Mouse (Mus musculus): Measurements from ENCODE around the gene Olfr128.
"Not testable (repeated sequence)": the region's sequence is repeated elsewhere in the genome, so short reads cannot be mapped to it uniquely, and the experiment has no call there.

The Olfr128 gene

DNA sequence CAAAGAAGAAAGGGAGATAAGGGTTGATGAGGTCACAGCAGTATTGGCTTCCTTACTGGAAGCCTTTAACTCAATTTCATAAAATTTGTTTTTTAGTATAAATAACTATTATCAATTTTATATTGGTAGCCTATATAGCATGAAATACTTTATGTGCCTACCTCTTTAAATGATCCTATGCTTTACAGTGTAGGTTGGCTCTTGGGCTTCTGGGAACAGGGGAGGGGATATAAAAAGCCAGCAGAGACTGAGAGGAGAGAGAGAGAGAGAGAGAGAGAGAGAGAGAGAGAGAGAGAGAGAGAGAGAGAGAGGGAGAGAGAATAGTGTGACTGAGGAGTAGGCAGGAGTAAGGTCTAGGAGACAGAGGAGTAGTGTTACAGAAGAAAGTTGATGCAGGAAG is at the start of gene Olfr128:
TSS of gene Olfr128 (plus strand) at position 301 of the 400 bp plus-strand sequence.
- DNase-seq (ENCODE audit: low spot score), result no peak

DNA sequence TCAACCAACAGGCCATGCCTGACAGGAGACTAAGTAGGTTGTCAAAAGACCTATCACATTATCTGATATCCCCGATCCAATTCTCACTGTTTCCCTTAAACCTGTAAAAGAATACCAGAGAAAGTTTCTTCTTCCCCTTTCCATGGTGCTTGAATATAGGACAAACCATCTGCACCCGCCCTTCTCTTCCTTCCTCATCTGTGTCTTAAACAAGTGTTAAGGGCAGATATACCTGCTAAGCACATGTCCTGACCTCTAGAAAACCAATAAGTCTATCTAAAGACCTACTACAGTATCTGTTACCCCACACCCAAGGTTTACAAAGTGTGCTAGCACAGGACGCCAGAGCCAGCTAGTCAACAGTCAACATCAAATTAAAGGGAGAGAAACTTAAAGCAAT is 46.5 kb upstream of the Olfr128 start:
- DNase-seq (ENCODE audit: low spot score), result no peak

DNA sequence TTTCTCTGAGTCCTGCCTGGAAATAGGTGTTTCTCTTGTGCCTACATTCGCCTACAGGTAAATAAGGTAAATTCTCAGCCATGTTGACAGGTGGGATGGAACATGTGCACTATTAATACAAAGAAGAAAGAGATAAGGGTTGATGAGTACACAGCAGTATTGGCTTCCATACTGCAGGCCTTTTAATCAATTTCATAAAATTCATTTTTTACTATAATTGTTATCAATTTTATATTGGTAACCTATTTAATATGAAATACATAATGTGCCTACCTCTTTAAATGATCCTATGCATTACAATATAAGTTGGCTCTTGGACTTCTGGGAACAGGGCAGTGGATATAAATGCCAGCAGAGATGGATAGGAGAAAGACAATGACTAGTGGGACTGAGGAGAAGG is 20.2 kb upstream of the Olfr128 start, which contains the start of gene Olfr127:
TSS of gene Olfr127 (plus strand) at position 301 of the 400 bp plus-strand sequence.
- no peak for DNase-seq (ENCODE audit: low spot score)

DNA sequence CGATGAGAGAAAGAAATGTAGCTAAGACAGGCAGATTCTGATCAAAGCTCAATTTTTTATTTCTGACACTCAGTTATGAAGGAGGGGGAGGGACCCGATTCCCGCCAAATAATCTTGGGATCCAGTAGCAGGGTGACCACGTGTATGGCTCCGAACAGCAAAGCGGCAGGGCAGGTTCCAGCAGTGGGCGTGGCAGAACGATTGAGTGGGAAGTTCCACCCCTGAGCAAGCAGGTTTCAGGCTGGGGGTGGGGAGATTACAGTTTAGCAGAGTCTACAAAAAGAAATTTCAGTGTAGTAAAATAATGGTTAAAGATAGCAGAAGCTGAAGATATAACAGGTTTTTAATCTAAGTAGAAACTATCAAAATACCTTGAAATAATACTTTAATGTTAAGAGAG is 13.5 kb upstream of the Olfr128 start:
- DNase-seq (ENCODE audit: low spot score), result not testable (repeated sequence)

DNA sequence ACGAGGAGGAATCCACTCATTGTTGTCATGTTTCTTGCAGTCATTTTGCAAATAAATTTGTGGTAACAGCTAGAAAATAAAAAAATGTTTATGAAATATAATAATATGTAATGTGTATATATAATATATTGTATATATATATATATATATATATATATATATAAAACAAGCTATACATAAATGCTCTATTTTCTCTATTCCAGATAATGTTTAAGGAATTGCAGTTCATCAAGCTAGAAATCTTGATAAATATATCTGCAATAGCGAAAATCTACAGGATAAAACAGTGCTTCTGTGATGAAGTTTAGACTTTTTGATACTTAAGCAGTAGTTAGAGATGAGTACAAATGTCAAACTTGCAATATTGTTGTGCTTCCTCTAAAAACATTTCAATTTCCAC is 32.6 kb downstream of the Olfr128 start, which contains the start of gene Olfr761:
TSS of gene Olfr761 (minus strand) at position 101 of the 400 bp plus-strand sequence.
- no peak for DNase-seq (ENCODE audit: low spot score)

DNA sequence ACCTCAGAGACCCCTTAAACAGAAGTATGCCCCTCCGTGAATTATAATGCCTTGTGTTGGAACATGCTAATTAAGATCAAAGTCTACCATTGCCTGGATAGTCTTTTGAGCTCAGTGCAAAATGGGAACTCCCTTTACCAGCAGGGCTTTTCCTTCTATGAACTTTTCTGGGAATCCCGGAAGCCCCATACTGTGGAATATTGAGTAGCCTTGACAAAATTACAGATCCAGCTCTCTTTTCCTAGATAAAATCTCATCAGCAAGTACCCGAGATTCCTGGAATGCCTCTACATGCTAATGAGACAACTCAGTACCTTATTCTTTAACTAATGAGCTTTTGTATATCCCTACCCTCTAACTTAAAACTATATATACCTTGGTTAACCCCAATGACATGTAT is 53.2 kb downstream of the Olfr128 start:
- no peak for DNase-seq (ENCODE audit: low spot score)
